Mouse (Mus musculus): Measurements from ENCODE around the gene Fxyd6. TPM values are rescaled to one million over a fixed set of nuclear protein-coding genes. Genes with fewer than 3 reads are reported as not detected.

Gene Fxyd6
- total and polyA plus RNA-seq, 2 experiments from 2014 or later = 490 to 767 TPM

- Histone ChIP-seq H3K9ac (replicated peaks; ENCODE audit: low read length) (no peak overlapping the region), H3K4me1 (ENCODE audit: insufficient read depth, low read length) (peaks cover 8% of the 10 kb centered on the region; the same call in 1 of the 2 replicates), H3K27ac (no peak overlapping the region), H3K4me2 (ENCODE audit: low read depth, low read length) (no peak overlapping the region), H3K27me3 (ENCODE audit: insufficient read depth, low read length) (no peaks in the 10 kb centered on the region), H3K4me3 (ENCODE audit: low read length) (no peak overlapping the region), H3K9me3 (ENCODE audit: low read length) (no peaks in the 10 kb centered on the region), H3K36me3 (ENCODE audit: insufficient read depth, low read length) (no peaks in the 10 kb centered on the region)
- ATAC-seq (no peak), DNase-seq (ENCODE audit: low spot score) (no peak)
- TF ChIP-seq CTCF (IDR thresholded peaks at IDR 0.05; ENCODE audit: low read depth) = no peak
- 69% methylated on average over 7 of the region's 7 CpGs for WGBS
Observed at GRCm38 (mm10) chr9:45358356-45358755, 11.6 kb upstream of the Fxyd6 start.

GRCm38 (mm10) chr9:45362051-45362461 is 7.9 kb upstream of the Fxyd6 start:
- WGBS = 16% methylated on average over 2 of the region's 2 CpGs
- TF ChIP-seq CTCF (IDR thresholded peaks at IDR 0.05; ENCODE audit: low read depth) = no peak

GRCm38 (mm10) chr9:45363639-45364214 is 6.3 kb upstream of the Fxyd6 start:
- 36% methylated on average over 7 of the region's 7 CpGs for WGBS
- peak overlapping the region; percentile 45; the same call in 1 of the 2 replicates for H3K27ac ChIP-seq
- H3K4me1 ChIP-seq (ENCODE audit: insufficient read depth, low read length) = peaks cover 8% of the 10 kb centered on the region; the same call in 1 of the 2 replicates
- H3K4me2 ChIP-seq (ENCODE audit: low read depth, low read length) = no peak overlapping the region
- no peaks in the 10 kb centered on the region for H3K9me3 ChIP-seq (ENCODE audit: low read length)
- H3K4me3 ChIP-seq (ENCODE audit: low read length) = no peak overlapping the region
- H3K9ac ChIP-seq (replicated peaks; ENCODE audit: low read length) = no peak overlapping the region
- peak; percentile 50 for DNase-seq (ENCODE audit: low spot score)
- no peaks in the 10 kb centered on the region for H3K36me3 ChIP-seq (ENCODE audit: insufficient read depth, low read length)
- no peak for ATAC-seq
- no peaks in the 10 kb centered on the region for H3K27me3 ChIP-seq (ENCODE audit: insufficient read depth, low read length)
- TF ChIP-seq CTCF (IDR thresholded peaks at IDR 0.05; ENCODE audit: low read depth) = no peak

More at GRCm38 (mm10) chr9:45362051-45362461, 7.9 kb upstream of the Fxyd6 start:
- Histone ChIP-seq H3K9ac (replicated peaks; ENCODE audit: low read length) (no peak overlapping the region), H3K4me3 (ENCODE audit: low read length) (no peak overlapping the region), H3K4me2 (ENCODE audit: low read depth, low read length) (no peak overlapping the region), H3K27ac (no peak overlapping the region), H3K27me3 (ENCODE audit: insufficient read depth, low read length) (no peaks in the 10 kb centered on the region), H3K4me1 (ENCODE audit: insufficient read depth, low read length) (peaks cover 8% of the 10 kb centered on the region; the same call in 1 of the 2 replicates), H3K36me3 (ENCODE audit: insufficient read depth, low read length) (no peaks in the 10 kb centered on the region), H3K9me3 (ENCODE audit: low read length) (no peaks in the 10 kb centered on the region)
- no peak for DNase-seq (ENCODE audit: low spot score)
- ATAC-seq = no peak

- 53% methylated on average over 8 of the region's 8 CpGs for WGBS
Observed at GRCm38 (mm10) chr9:45367716-45368115, 2.3 kb upstream of the Fxyd6 start.

GRCm38 (mm10) chr9:45368341-45368901 is 1.6 kb upstream of the Fxyd6 start:
- H3K9me3 ChIP-seq (ENCODE audit: low read length) = no peaks in the 10 kb centered on the region
- no peak overlapping the region for H3K4me3 ChIP-seq (ENCODE audit: low read length)
- no peak overlapping the region for H3K27ac ChIP-seq
- no peak for DNase-seq (ENCODE audit: low spot score)
- H3K4me1 ChIP-seq (ENCODE audit: insufficient read depth, low read length) = peaks cover 14% of the 10 kb centered on the region
- ATAC-seq = no peak
- H3K4me2 ChIP-seq (ENCODE audit: low read depth, low read length) = no peak overlapping the region
- WGBS = 62% methylated on average over 5 of the region's 5 CpGs
- no peaks in the 10 kb centered on the region for H3K27me3 ChIP-seq (ENCODE audit: insufficient read depth, low read length)
- no peak for TF ChIP-seq CTCF (IDR thresholded peaks at IDR 0.05; ENCODE audit: low read depth)
- H3K36me3 ChIP-seq (ENCODE audit: insufficient read depth, low read length) = no peaks in the 10 kb centered on the region
- no peak overlapping the region for H3K9ac ChIP-seq (replicated peaks; ENCODE audit: low read length)

More at GRCm38 (mm10) chr9:45367716-45368115, 2.3 kb upstream of the Fxyd6 start:
- Histone ChIP-seq H3K9me3 (ENCODE audit: low read length) (no peaks in the 10 kb centered on the region), H3K4me2 (ENCODE audit: low read depth, low read length) (no peak overlapping the region), H3K4me3 (ENCODE audit: low read length) (no peak overlapping the region), H3K27ac (no peak overlapping the region), H3K4me1 (ENCODE audit: insufficient read depth, low read length) (peaks cover 9% of the 10 kb centered on the region), H3K36me3 (ENCODE audit: insufficient read depth, low read length) (no peaks in the 10 kb centered on the region), H3K27me3 (ENCODE audit: insufficient read depth, low read length) (no peaks in the 10 kb centered on the region), H3K9ac (replicated peaks; ENCODE audit: low read length) (no peak overlapping the region)
- ATAC-seq (no peak), DNase-seq (ENCODE audit: low spot score) (no peak)
- no peak for TF ChIP-seq CTCF (IDR thresholded peaks at IDR 0.05; ENCODE audit: low read depth)

- no peaks in the 10 kb centered on the region for H3K36me3 ChIP-seq (ENCODE audit: insufficient read depth, low read length)
- peak; percentile 39 for DNase-seq (ENCODE audit: low spot score)
- peak overlapping the region; percentile 78 for H3K4me3 ChIP-seq (ENCODE audit: low read length)
- WGBS = 3% methylated on average over 25 of the region's 25 CpGs
- H3K4me2 ChIP-seq (ENCODE audit: low read depth, low read length) = peak overlapping the region; percentile 86
- H3K27ac ChIP-seq = peak overlapping the region; percentile 94
- peaks cover 16% of the 10 kb centered on the region for H3K4me1 ChIP-seq (ENCODE audit: insufficient read depth, low read length)
- no peaks in the 10 kb centered on the region for H3K9me3 ChIP-seq (ENCODE audit: low read length)
- peak; percentile 34 for ATAC-seq
- H3K27me3 ChIP-seq (ENCODE audit: insufficient read depth, low read length) = no peaks in the 10 kb centered on the region
- no peak for TF ChIP-seq CTCF (IDR thresholded peaks at IDR 0.05; ENCODE audit: low read depth)
- H3K9ac ChIP-seq (replicated peaks; ENCODE audit: low read length) = peak overlapping the region; percentile 80
Observed at GRCm38 (mm10) chr9:45370616-45371336, 791 bp downstream of the Fxyd6 start.

Data from hindbrain, postnatal 0 days (tissue).